Mouse (Mus musculus) intestine, postnatal 0 days (tissue): Measurements from ENCODE around the gene Cntnap1. TPM values are rescaled to one million over a fixed set of nuclear protein-coding genes. Genes with fewer than 3 reads are reported as not detected.

Experiments used
- ATAC-seq: fragments of 200-750 bp; cut with Nextera tagmentation; 2 replicates; pipeline ENCODE4 v1.8.0; 2017; ENCODE audit warnings: mild to moderate bottlenecking, moderate TSS enrichment, moderate library complexity
- H3K27ac ChIP-seq: fragments of 300-500 bp; sonication (generic); 2 replicates; pipeline ENCODE4 v1.5.1; 2014; ENCODE audit warnings: mild to moderate bottlenecking, low read depth, low read length, moderate library complexity
- H3K27me3 ChIP-seq: fragments of 300-500 bp; sonication (generic); replicated peaks from 2 replicates; pipeline ENCODE4 v1.6.1; 2014; ENCODE audit warnings: low read length, mixed read lengths; ENCODE audit not compliant: control insufficient read depth, insufficient read depth
- H3K36me3 ChIP-seq: fragments of 300-500 bp; sonication (generic); 2 replicates; pipeline ENCODE4 v1.6.1; 2014; ENCODE audit warnings: mild to moderate bottlenecking, moderate library complexity; ENCODE audit not compliant: control insufficient read depth, insufficient read depth
- H3K4me1 ChIP-seq: fragments of 300-500 bp; sonication (generic); replicated peaks from 2 replicates; pipeline ENCODE4 v1.6.1; 2014; ENCODE audit warnings: antibody characterized with exemption, low read length, mixed read lengths; ENCODE audit not compliant: control insufficient read depth, insufficient read depth
- H3K4me2 ChIP-seq: fragments of 300-500 bp; sonication (generic); replicated peaks from 2 replicates; pipeline ENCODE4 v1.6.1; 2014; ENCODE audit warnings: low read depth, mild to moderate bottlenecking, moderate library complexity
- H3K4me3 ChIP-seq: fragments of 300-500 bp; sonication (generic); 2 replicates; pipeline ENCODE4 v1.5.1; 2014; ENCODE audit warnings: low read depth, low read length
- H3K9ac ChIP-seq: fragments of 300-500 bp; sonication (generic); 2 replicates; pipeline ENCODE4 v1.6.1; 2014; ENCODE audit warnings: mild to moderate bottlenecking, low read depth, low read length
- H3K9me3 ChIP-seq: fragments of 300-500 bp; sonication (generic); 2 replicates; pipeline ENCODE4 v1.6.1; 2016; ENCODE audit warnings: mixed run types; ENCODE audit not compliant: control insufficient read depth
- CTCF ChIP-seq: sonication (generic); IDR thresholded peaks from 2 replicates; pipeline ENCODE4 v1.5.1; 2016; ENCODE audit warnings: low read depth, mild to moderate bottlenecking, control low read depth, antibody characterized with exemption, moderate library complexity
- WGBS: fragments of 180-500 bp; shearing (Covaris S2); extraction: QIAGEN DNeasy Blood & Tissue Kit; methylation state at CpG from one replicate; pipeline ENCODE4 v1.1.7; 2014; 5-methylcytosine and 5-hydroxymethylcytosine counted together
- polyA plus RNA-seq: library from polyadenylated mRNA; unstranded; fragments of >200 nt; fragmentation: Nextera tagmentation; extraction: Ambion mirVana; gene quantifications from 2 replicates; pipeline ENCODE4 v1.2.1, GENCODE M21; 2015

Cntnap1 gene
- polyA plus RNA-seq, 1 experiment from 2014 or later = 6.0 TPM

GRCm38 (mm10) chr11:101146377-101146776, 23.9 kb upstream of the Cntnap1 start:
- ATAC-seq = no peak
- 39% methylated on average over 10 of the region's 10 CpGs for WGBS
- no peak for TF ChIP-seq CTCF

GRCm38 (mm10) chr11:101148751-101149150, 21.6 kb upstream of the Cntnap1 start:
- no peaks in the 10 kb centered on the region for H3K9me3 ChIP-seq
- no peak overlapping the region for H3K4me2 ChIP-seq
- H3K27me3 ChIP-seq = no peaks in the 10 kb centered on the region
- no peaks in the 10 kb centered on the region for H3K36me3 ChIP-seq
- 57% methylated on average over 10 of the region's 10 CpGs for WGBS
- ATAC-seq = no peak
- H3K27ac ChIP-seq = 0 out of 2 replicates have a peak overlapping the region, but pooled peaks have one; percentile 0
- TF ChIP-seq CTCF = no peak
- H3K4me1 ChIP-seq = no peaks in the 10 kb centered on the region
- H3K9ac ChIP-seq = no peak overlapping the region
- H3K4me3 ChIP-seq = no peak overlapping the region

More at GRCm38 (mm10) chr11:101146377-101146776, 23.9 kb upstream of the Cntnap1 start:
- Histone ChIP-seq H3K4me3 (no peak overlapping the region), H3K27me3 (no peaks in the 10 kb centered on the region), H3K27ac (no peak overlapping the region), H3K9me3 (no peaks in the 10 kb centered on the region), H3K4me1 (no peaks in the 10 kb centered on the region), H3K9ac (no peak overlapping the region), H3K4me2 (no peak overlapping the region), H3K36me3 (no peaks in the 10 kb centered on the region)

DNA sequence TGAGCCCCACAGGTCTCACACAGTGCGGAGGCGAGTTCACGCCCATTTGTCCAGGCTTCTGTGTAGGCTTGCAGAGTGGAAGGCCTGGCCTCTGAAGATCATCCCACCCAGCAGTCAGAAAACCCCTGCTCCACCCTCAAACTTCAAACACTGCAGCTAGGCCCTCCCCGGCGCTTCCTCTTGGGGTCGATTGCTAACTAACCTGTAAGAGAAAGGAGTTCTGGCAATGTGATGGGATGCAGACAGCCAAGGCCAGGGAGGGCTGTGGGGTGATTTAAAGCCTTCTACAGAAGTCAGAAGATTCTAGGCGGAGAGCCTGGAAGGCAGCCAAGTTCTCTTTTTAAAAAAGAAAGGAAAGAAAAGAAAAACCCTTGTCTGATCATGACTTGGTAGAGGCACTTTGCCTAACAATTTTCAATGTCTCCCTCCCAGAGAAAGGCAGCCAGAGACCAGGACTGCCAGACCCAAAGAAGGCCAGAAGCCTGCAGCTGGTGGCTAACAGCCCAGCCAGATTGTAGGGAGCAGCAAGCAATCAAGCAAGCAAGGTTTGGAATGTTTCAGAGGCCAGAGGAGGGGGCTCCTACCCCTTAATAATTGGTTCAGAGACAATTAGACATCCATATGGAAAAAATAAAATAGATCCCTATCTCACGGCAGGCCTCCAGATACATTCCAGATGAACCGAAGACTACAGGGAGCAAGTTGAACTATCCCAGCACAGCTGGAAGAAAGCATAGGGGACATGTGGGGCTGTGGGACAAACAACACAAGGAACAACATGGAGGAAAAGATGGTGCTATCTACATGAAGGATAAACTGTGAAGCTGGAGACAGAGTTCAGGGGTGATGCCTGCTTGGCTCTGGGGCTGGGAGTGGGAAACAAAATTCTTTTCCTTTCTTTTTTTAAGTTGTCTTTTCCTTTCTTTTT, 20.9 kb upstream of the Cntnap1 start:
- Histone ChIP-seq H3K27ac (0 out of 2 replicates have a peak overlapping the region, but pooled peaks have one; percentile 0), H3K4me3 (no peak overlapping the region), H3K4me2 (no peak overlapping the region), H3K36me3 (no peaks in the 10 kb centered on the region), H3K9me3 (no peaks in the 10 kb centered on the region), H3K27me3 (no peaks in the 10 kb centered on the region), H3K9ac (no peak overlapping the region), H3K4me1 (no peaks in the 10 kb centered on the region)
- TF ChIP-seq CTCF = no peak
- WGBS = 32% methylated on average over 9 of the region's 9 CpGs
- no peak for ATAC-seq

DNA sequence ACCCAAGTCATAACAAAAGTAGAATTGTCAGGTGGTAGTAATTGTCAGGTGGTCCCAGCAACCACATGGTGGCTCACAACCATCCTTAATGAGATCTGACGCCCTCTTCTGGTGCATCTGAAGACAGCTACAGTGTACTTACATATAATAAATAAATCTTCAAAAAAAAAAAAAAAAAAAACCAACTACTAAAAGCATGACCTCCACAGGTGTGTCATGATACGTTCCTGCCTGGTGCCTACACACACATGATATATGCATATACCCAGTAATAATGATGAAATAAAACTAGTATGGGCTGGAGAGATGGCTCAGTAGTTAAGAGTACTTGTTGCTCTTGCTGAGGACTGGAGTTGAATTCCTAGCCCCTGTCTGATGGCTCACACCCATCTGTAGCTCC, 19.3 kb upstream of the Cntnap1 start:
- Histone ChIP-seq H3K9ac (no peak overlapping the region), H3K36me3 (no peaks in the 10 kb centered on the region), H3K4me2 (no peak overlapping the region), H3K27me3 (no peaks in the 10 kb centered on the region), H3K4me3 (no peak overlapping the region), H3K4me1 (no peaks in the 10 kb centered on the region), H3K27ac (no peak overlapping the region), H3K9me3 (no peaks in the 10 kb centered on the region)
- WGBS = 63% methylated on average over 2 of the region's 2 CpGs
- TF ChIP-seq CTCF = no peak
- no peak for ATAC-seq

- no peak overlapping the region for H3K27ac ChIP-seq
- no peaks in the 10 kb centered on the region for H3K4me1 ChIP-seq
- no peak overlapping the region for H3K4me2 ChIP-seq
- WGBS = 40% methylated on average over 1 of the region's 1 CpGs
- TF ChIP-seq CTCF = no peak
- no peaks in the 10 kb centered on the region for H3K36me3 ChIP-seq
- H3K9ac ChIP-seq = no peak overlapping the region
- peak; percentile 72 for ATAC-seq
- H3K9me3 ChIP-seq = no peaks in the 10 kb centered on the region
- no peak overlapping the region for H3K4me3 ChIP-seq
- H3K27me3 ChIP-seq = no peaks in the 10 kb centered on the region
These were observed 17.5 kb upstream of the Cntnap1 start for GRCm38 (mm10) chr11:101152825-101153224.

DNA sequence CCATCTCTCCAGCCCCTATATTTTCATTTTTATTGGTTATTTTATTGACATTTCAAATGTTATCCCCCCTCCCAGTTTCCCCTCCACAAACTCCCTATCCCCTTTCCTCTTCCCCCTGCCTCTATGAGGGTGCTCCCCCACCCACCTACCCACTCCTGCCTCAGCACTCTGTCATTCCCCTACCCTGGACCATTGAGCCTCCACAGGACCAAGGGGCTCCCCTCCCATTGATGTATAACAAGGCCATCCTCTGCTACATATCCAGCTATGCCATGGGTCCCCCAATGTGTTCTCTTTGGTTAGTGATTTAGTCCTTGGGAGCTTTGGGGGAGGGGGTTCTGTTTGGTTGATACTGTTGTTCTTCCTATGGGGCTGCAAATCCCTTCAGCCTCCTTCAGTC, 15.7 kb upstream of the Cntnap1 start:
- Histone ChIP-seq H3K27me3 (no peaks in the 10 kb centered on the region), H3K4me2 (no peak overlapping the region), H3K27ac (no peak overlapping the region), H3K4me3 (no peak overlapping the region), H3K9ac (no peak overlapping the region), H3K36me3 (no peaks in the 10 kb centered on the region), H3K4me1 (no peaks in the 10 kb centered on the region), H3K9me3 (no peaks in the 10 kb centered on the region)
- no peak for ATAC-seq
- TF ChIP-seq CTCF = no peak
